Mouse (Mus musculus): ENCODE measurements around the gene Ttc38.

The Ttc38 gene

DNA sequence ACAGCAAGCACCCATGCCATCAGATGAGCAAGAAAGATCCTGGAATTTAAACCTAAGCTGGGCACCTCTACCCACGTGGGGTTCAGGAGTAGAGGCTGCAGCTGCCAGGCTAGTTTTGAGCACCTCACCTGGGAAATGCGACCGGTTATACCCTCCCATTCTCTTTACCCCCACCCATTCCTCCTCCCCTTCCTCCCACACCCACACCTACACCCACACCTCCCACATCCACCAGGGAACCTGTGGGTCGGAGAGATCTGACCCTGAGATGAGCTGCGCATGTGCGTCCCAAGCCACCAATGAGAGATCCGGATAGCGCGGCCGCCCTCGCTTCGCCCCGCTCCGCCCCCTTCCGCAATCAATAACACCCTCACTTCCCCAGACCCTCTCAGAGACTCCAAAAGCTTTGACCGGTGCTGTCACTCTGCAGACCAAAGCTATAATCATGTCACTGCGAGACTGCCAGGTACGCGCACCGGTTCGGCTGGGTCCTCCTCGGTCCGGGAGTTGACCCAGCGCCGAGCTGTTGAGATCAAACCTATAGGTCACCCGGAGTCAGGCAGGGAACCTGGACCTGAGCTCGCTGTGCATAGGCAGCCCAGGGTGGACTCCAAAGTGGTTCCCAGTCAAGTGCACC, at the start of gene Ttc38:
TSS of gene Ttc38 (plus strand) at position 353 of the 637 bp plus-strand sequence.
- DNase-seq (ENCODE audit: low read depth) = peak; percentile 91

DNA sequence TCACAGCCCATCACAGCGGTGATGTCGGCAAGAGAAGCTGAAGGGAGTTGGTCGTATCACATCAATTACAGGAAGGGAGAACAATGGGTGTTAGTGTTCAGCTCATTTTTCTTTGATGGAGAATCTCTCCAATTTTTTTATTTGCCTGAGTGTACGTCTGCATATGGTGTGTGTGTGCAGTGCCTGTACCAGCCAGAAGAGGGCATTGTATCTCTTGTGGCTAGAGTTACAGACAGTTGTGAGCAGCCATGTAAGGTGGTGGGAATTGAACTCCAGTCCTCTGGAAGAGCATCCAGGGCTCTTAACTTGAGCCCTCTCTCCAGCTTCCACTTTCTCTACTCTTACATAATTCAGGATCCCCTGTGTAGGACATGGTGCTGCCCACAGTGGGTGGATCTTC, 49.0 kb upstream of the Ttc38 start:
- peak; percentile 10 for DNase-seq (ENCODE audit: low read depth)

DNA sequence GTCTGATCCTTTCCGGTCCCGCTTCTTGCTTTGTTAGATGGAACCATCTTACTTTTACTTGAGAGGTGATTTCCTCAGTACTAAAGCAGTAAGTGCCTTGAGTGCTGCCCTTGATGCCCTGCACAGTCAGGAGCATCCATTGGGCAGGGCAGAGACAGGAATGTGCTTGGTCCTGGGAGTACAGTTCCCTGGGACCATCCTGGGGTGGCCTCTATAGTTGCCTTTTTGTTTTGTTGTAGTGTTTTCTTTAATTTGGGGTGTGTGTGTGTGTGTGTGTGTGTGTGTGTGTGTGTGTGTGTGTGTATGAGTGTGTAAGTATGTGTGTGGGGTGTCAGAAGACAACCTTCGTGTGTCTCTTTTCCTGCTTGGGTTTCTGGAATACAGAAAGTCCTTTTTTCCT, 47.8 kb upstream of the Ttc38 start:
- DNase-seq (ENCODE audit: low read depth) = no peak

DNA sequence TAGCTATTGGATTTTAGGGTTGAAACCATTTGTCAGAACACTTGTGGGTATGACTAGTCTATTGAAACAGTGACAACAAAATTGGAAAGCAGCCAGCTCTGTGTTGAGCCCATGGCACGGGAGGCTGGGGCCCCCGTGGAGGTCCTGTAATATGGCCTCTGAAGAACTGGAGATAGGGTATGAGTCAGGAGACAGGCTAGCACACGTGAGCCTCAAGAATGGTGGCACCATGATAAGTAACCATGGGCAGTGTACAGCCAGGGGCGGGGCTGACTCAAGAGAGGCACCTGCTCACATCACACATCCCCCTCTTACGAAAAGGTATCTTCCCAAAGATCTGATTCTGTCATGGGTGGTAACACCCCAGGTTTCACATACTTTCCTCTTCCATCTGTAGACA, 45.4 kb upstream of the Ttc38 start:
- no peak for DNase-seq (ENCODE audit: low read depth)

DNA sequence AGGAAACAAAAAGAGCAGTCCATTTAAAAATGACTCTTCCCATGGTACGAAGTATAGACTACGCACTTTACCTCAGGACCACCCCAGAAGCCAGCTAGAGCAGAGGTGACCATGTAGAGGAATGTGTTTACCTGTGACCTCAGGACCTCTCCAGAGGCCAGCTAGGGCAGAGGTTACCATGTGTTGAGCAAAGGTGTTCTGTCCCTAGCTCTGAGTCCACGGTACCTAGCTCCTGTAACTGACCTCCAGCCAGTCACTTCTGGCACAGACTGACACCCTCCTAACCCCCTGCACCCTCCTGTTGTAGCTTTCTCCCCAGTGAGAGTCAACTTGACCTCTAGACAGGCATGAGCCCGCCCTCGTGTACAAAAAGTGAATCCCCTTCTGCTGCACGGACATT, 44.6 kb upstream of the Ttc38 start:
- DNase-seq (ENCODE audit: low read depth) = no peak

- DNase-seq (ENCODE audit: low read depth) = no peak
Observed at GRCm38 (mm10) chr15:85788051-85788450, 44.1 kb upstream of the Ttc38 start.

DNA sequence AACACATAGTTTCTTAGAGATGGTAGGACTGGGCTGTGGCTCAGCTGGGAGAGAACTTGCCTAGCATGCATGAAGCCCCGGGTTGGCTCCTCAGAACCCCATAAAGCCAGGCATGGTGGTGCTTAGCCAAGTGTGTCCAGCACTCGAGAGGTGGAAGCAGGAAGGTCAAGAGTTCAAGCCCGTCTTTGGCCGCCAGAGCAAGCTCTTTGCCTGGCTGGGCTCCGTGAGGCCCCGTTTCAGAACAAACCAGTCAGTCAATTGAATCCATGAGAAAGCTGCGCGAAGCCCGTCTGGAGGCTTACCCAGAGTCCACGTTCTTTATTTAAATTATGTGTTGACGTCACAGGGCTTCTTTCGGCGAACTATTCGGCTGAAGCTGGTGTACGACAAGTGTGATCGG, 43.5 kb upstream of the Ttc38 start:
- no peak for DNase-seq (ENCODE audit: low read depth)

DNA sequence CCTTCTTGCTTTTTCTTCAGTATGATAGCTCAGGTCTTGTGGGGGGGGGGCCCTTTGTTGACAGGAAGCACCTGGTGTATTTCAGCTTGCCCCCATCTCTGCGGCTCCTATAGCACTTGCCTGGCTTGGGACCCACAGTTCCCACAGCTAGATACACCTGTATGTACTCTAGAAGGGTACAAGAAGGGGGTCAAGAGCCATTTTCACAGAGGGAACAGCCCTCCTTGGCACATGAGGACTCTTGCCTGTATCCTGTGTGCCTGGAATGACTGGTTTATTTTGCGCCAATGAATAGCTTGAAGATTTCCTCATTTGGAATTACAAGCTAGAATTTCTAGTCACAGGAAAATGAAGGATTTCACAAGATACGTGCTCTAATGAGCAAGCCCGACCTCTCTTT, 40.7 kb upstream of the Ttc38 start:
- no peak for DNase-seq (ENCODE audit: low read depth)

DNA sequence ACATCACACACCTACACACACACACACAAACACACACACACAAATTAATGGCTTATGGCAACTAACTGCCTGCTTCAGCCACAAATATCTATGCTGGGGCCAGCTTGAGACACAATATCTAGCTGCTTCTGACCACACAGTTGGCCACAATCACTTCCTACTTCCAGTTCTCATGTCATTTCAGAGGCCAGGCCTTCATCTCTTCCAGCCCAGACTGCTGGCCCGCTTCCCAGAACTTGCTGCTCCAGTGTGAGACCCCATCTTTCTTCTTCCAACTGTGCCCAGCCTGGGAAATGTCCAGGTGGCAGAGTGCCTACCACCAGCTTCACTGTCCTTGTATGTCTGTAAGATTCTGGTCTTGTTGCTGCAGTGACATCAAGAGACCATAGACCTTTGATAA, 39.3 kb upstream of the Ttc38 start:
- no peak for DNase-seq (ENCODE audit: low read depth)

GRCm38 (mm10) chr15:85795516-85795915, 36.6 kb upstream of the Ttc38 start:
- no peak for DNase-seq (ENCODE audit: low read depth)

- DNase-seq (ENCODE audit: low read depth) = no peak
Observed at GRCm38 (mm10) chr15:85798676-85799075, 33.4 kb upstream of the Ttc38 start.

DNA sequence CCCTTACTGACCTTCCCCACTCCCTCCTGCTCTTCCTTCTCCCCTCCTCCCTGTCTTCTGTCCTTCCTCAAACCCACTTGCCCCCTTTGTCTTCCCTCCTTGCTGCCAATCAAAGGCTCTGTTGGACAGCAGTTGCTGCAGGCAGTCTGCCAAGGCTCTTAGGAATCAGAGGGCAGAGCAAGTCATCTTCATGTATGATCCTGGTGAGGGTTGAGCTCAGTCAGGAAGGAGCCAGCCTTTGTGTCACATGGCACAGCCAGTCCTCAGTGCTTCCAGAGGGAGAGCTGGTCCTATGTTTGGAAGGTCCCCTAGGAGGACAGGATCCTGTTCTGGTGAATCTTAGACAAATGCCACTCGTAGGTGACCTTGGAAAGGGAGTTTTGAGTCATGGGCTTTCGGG, 29.2 kb upstream of the Ttc38 start:
- DNase-seq (ENCODE audit: low read depth) = no peak

GRCm38 (mm10) chr15:85806886-85807285, 25.2 kb upstream of the Ttc38 start:
- no peak for DNase-seq (ENCODE audit: low read depth)

- DNase-seq (ENCODE audit: low read depth) = no peak
Observed at GRCm38 (mm10) chr15:85807404-85807803, 24.7 kb upstream of the Ttc38 start.

GRCm38 (mm10) chr15:85808031-85808430, 24.1 kb upstream of the Ttc38 start:
- no peak for DNase-seq (ENCODE audit: low read depth)

DNA sequence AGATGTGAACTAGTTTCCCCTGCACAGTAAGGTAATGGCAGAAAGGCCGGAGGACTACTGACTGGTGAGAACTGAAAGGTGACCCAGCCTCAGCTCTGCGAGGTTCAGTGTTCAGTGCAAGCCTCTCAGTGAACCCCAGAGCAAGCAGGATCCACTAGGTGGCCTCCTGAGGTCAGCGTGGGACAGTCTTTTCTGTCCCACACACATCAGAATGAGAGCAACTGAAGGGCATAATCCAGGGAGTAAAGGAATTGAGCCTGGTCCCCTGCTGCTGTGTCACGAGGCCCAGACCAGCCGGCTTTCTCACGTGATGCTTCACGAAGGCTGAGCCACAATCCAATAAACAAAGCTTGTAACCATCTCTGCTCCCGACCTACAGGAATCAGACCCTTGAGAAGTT, 23.7 kb upstream of the Ttc38 start:
- DNase-seq (ENCODE audit: low read depth) = no peak

DNA sequence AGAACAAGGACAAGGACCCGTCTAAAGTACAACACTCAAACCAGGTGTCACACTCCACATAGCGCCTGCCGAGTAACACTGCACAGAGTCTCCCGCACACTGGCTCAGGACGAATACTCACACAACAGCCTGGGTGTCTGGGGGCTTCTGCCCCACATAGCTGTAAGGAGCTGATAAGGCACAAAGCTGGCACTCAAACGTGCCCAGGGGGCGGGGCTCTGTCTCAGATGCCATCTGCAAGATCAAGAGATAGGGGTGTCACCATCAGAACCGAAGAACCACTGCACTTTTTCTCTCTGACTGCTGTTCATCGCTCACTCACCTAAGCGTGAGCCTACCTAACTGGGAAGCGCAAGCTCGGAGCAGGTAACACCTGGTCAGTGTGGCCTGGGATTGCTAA, 23.0 kb upstream of the Ttc38 start:
- peak; percentile 20 for DNase-seq (ENCODE audit: low read depth)

DNA sequence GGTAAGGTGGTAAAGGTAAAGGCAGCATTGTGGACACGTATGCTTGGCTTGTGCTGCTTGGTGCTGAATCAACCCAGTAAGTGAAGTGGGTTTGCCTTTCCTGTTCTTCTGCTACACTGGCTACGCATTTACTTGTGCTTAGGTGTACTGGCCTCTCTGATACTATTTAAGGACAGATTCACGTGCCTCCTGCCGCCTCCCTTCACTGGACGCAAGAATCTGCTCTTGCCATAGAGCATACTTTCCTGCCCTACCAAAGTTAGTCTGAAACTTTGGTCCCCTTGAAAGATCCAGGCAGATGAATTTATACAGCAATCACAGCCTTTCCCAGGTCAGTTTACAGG, 21.7 kb upstream of the Ttc38 start:
- DNase-seq (ENCODE audit: low read depth) = no peak

DNA sequence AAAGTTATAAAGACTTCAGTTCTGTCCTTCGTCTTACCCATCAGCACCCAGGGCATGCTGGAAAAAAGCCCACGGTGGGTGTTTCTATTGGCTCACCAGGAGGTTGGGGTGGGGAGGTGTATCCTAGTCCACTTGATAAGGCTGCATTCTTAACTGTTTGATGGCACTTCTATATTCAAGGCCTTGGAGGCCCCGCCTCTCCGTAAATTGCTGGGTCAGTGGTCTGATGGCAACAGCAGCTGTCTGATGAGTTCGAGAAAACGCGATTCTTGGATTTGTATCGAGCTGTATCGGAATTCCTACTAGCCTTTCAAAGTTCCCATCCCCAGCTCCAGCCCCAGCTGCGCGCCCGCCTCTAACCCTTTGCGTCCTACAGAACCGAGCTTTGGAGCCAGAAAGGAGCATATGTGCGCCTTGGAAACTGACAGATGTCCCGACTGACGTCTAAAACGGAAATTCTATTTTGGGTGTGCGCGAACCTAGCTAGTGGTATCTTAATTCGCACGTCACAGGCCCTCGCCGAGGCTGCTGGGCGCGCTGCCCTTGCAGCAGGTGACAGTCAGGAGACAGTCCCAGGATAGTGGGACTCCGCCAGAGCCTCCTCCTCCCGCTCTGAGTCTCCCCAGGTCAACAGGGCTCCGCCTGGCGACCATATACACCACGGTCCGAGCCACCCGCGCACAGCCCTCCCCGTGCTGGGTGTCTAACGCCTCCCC, 21.1 kb upstream of the Ttc38 start:
- peak; percentile 83 for DNase-seq (ENCODE audit: low read depth)

DNA sequence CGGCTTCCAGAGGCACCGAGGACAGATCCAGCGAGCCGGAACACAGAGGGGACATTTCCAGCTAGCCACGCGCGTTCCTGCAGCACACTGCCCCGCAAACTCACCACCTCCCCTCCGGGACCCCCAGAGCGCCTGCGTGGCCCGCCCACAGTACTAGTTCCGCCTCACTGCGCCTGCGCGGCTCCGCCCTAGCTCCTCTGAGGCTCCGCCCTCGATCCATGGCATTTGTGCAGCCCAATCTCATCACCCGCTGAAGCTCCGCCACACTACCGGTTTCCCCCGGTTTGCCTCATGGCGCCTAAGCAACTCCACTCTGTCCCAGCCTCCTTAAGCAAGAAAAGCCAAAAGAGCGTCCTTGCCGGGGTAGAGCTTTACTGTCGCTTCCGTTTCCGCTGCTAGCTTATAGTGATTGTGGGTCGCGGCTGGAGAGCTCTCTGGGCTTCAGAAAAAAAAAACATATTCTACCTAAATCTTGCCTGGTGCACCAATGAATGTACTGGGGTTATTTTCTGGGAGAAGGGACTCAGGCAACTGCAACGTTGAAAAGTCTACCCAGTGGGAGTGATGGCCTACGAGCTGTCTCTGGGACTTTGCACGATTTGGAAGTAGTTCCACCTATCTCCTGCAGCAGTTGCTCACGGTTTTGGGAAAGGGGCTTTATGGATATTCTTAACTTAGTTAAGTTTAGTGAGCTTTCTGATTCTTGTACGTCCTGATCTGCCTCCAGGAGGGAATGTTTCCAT, 20.4 kb upstream of the Ttc38 start, which contains the start of gene Cdpf1:
TSS of gene Cdpf1 (minus strand) at position 163 of the 743 bp plus-strand sequence.
- DNase-seq (ENCODE audit: low read depth) = peak; percentile 99

- DNase-seq (ENCODE audit: low read depth) = no peak
Observed at GRCm38 (mm10) chr15:85813428-85813827, 18.7 kb upstream of the Ttc38 start.

GRCm38 (mm10) chr15:85821203-85822010, 10.7 kb upstream of the Ttc38 start, which contains the start of gene Pkdrej:
Gene Pkdrej (minus strand): TSS chr15:85821734.
- DNase-seq (ENCODE audit: low read depth) = peak; percentile 18
